Mouse (Mus musculus) stomach, embryonic 14.5 days (tissue): Measurements from ENCODE around the gene Lrp8. TPM values are rescaled to one million over a fixed set of nuclear protein-coding genes. Genes with fewer than 3 reads are reported as not detected.

Experiments used
- ATAC-seq: fragments of 200-750 bp; cut with Nextera tagmentation; 2 replicates; pipeline ENCODE4 v1.8.0; 2017; ENCODE audit warnings: low read depth, moderate TSS enrichment; ENCODE audit not compliant: insufficient number of reproducible peaks, insufficient read depth, low FRiP score
- H3K27ac ChIP-seq: fragments of 300-500 bp; sonication (generic); 2 replicates; pipeline ENCODE4 v1.5.1; 2014; ENCODE audit warnings: mild to moderate bottlenecking, low read length, moderate library complexity, mixed read lengths
- H3K27me3 ChIP-seq: fragments of 300-500 bp; sonication (generic); 2 replicates; pipeline ENCODE4 v1.6.1; 2014; ENCODE audit warnings: low read length, control low read depth, mixed read lengths; ENCODE audit not compliant: control insufficient read depth, insufficient read depth
- H3K36me3 ChIP-seq: fragments of 300-500 bp; sonication (generic); 2 replicates; pipeline ENCODE4 v1.6.1; 2014; ENCODE audit warnings: mild to moderate bottlenecking, control low read depth, low read length, moderate library complexity, mixed read lengths; ENCODE audit not compliant: control insufficient read depth, insufficient read depth
- H3K4me1 ChIP-seq: fragments of 300-500 bp; sonication (generic); 2 replicates; pipeline ENCODE4 v1.6.1; 2014; ENCODE audit warnings: low read length, control low read depth, mixed read lengths; ENCODE audit not compliant: control insufficient read depth, insufficient read depth
- H3K4me2 ChIP-seq: fragments of 300-500 bp; sonication (generic); replicated peaks from 2 replicates; pipeline ENCODE4 v1.6.1; 2014; ENCODE audit warnings: low read depth, low read length, control low read depth
- H3K4me3 ChIP-seq: fragments of 300-500 bp; sonication (generic); 2 replicates; pipeline ENCODE4 v1.5.1; 2014; ENCODE audit warnings: low read depth, low read length, control low read depth
- H3K9ac ChIP-seq: fragments of 300-500 bp; sonication (generic); replicated peaks from 2 replicates; pipeline ENCODE4 v1.6.1; 2014; ENCODE audit warnings: low read depth, mild to moderate bottlenecking, control low read depth, low read length, moderate library complexity, mixed read lengths
- H3K9me3 ChIP-seq: fragments of 300-500 bp; sonication (generic); 2 replicates; pipeline ENCODE4 v1.6.1; 2016; ENCODE audit warnings: low read depth, low read length, control low read depth; ENCODE audit not compliant: control insufficient read depth
- whole genome bisulfite sequencing: fragments of 180-500 bp; shearing (Covaris S2); extraction: QIAGEN DNeasy Blood & Tissue Kit; methylation state at CpG from one replicate; pipeline ENCODE4 v1.1.7; 2014; 5-methylcytosine and 5-hydroxymethylcytosine counted together
- polyA plus RNA-seq: library from polyadenylated mRNA; unstranded; fragments of >200 nt; fragmentation: Nextera tagmentation; extraction: Ambion mirVana; gene quantifications from 2 replicates; pipeline ENCODE4 v1.2.1, GENCODE M21; 2014

Gene Lrp8
- polyA plus RNA-seq, 1 experiment from 2014 or later: 1.6 TPM

DNA sequence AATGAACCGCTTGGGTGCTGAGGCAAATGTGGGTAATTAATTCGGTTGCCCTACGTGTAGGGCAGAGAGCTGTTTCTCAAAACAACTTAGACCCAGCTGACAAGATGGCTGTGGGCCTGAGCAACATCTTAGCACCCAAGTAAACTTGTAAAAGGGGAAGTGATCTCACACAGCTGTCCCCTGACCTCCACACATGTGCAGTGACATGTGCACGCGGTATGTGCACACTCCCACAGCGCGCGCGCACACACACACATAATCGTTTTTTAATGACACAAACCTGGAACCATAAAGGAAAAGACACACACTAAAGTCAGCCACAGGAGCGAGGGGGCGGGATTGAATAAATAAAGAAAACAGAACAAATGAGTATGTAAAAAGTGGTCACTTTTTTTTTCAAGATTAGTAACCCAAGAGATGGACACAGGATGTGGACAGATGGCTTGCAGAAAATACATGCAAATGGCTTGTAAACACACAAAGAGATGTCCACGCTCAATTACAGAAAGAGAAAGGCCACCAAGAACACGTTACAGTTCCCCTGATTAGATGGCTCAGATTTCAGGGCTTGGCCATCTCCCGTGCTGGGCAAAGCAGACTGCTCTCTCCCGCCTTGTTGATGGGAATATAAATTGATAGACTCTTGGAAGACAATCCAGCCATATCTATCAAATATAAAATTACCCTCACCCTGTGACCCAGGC lies 29.8 kb upstream of the Lrp8 start:
- Histone ChIP-seq H3K9ac (no peak overlapping the region), H3K4me2 (no peak overlapping the region), H3K27ac (no peak overlapping the region), H3K4me1 (peaks cover 6% of the 10 kb centered on the region), H3K9me3 (no peaks in the 10 kb centered on the region), H3K27me3 (no peaks in the 10 kb centered on the region), H3K36me3 (no peaks in the 10 kb centered on the region), H3K4me3 (no peak overlapping the region)
- WGBS: 75% methylated on average over 16 of the region's 16 CpGs
- no peak for ATAC-seq

DNA sequence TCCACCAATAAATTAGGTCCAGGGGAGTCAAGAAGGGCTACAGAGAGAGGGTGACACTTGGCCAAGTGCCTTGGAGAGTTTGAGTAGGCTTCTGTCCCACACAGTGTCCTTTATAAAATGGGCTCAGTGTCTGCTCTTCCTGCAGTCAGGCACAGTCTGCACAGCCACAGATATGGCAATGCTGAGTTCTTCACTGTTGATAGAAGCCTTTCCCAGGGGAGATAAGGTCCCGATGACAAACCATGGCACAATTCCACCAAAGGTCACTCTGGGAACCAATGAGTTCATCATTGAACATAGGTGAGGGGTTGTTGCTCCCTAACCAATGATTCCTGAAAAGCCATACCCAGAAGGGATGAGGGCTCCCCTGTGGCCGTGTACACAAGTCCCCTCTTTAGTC lies 27.2 kb upstream of the Lrp8 start:
- 62% methylated on average over 2 of the region's 2 CpGs for WGBS

DNA sequence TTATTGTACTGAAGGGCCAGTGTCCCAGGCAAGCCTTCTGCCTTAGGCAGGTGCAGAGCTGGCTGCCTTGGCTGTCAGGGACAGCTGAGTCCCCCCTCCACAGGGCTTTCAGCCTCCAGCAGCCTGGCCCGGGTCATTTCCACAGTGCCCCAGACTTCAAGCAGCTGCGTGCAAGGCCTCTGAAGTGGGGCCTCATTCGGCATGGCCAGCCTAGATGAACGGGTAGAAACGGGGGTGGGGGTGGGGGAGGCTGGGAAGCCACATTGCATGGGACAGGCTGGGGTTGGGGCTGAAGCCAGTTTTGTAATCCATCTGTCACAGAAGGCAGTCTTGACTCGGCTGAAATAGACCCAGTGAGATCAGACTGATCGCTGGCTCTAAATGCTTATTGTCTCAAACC lies 26.4 kb upstream of the Lrp8 start:
- no peak overlapping the region for H3K27ac ChIP-seq
- H3K4me3 ChIP-seq: no peak overlapping the region
- H3K4me2 ChIP-seq: no peak overlapping the region
- WGBS: 29% methylated on average over 7 of the region's 7 CpGs
- H3K9ac ChIP-seq: no peak overlapping the region
- ATAC-seq: no peak
- no peaks in the 10 kb centered on the region for H3K27me3 ChIP-seq
- H3K4me1 ChIP-seq: peaks cover 6% of the 10 kb centered on the region
- H3K36me3 ChIP-seq: no peaks in the 10 kb centered on the region
- H3K9me3 ChIP-seq: no peaks in the 10 kb centered on the region

More for the DNA sequence above, 27.2 kb upstream of the Lrp8 start:
- no peak for ATAC-seq
- no peak overlapping the region for H3K9ac ChIP-seq
- H3K27ac ChIP-seq: no peak overlapping the region
- peaks cover 6% of the 10 kb centered on the region for H3K4me1 ChIP-seq
- H3K36me3 ChIP-seq: no peaks in the 10 kb centered on the region
- H3K27me3 ChIP-seq: no peaks in the 10 kb centered on the region
- no peak overlapping the region for H3K4me2 ChIP-seq
- no peaks in the 10 kb centered on the region for H3K9me3 ChIP-seq
- no peak overlapping the region for H3K4me3 ChIP-seq

DNA sequence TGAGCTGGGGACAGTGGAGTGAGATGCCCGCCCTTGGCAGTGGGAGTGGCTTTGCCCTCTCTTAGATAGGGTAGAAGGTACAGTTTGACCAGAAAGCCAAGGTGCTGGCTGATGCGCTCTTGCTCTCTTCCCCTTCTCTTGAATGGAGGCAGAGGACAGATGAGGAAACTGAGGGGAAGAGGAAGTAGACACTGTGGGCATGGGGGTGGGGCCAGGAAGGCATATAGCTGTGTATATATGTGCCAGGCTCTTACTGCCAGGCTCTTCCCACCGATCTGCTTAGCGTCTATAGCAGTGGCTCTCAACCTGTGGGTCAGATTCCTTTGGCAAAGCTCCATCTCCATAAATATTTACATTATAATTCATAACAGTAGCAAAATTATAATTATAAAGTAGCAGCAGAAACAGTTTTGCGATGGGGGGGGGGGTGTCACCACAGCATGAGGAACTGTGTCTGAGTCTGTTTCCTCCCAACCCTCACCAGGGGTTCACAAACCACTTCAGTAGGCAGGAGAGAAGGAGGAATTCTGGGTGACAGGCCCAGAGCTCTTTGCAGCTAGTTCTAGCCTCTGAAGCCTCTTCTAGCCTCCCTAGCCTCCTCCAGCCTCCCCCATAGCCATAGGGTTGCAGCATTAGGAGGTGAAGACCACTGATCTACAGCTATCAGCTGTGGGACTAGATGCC lies 24.9 kb upstream of the Lrp8 start:
- ATAC-seq: no peak

DNA sequence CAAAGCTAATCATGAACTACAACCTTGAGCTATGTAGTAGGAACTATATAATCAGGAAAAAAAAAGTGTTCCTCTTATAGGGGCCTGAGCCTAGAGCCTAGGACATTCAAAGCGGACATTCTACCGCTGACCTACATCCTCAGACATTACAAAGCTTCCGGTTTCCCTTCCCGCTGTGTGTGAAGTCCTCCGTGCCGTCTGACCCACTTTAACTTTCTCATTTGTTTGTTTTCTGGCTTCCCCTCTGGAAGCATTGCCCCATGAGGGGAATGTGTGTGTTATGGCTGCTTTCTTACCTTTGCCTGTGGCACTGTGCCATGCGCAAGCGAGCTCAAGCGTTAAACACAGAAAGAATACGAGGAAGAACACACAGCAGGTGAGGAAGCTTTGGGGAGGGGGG lies 18.5 kb upstream of the Lrp8 start:
- Histone ChIP-seq H3K4me3 (no peak overlapping the region), H3K9ac (no peak overlapping the region), H3K36me3 (no peaks in the 10 kb centered on the region), H3K9me3 (no peaks in the 10 kb centered on the region), H3K4me2 (no peak overlapping the region), H3K27ac (no peak overlapping the region), H3K4me1 (no peaks in the 10 kb centered on the region), H3K27me3 (no peaks in the 10 kb centered on the region)
- 53% methylated on average over 10 of the region's 10 CpGs for WGBS
- no peak for ATAC-seq

More for the DNA sequence above, 24.9 kb upstream of the Lrp8 start:
- Histone ChIP-seq H3K4me2 (no peak overlapping the region), H3K4me3 (no peak overlapping the region), H3K27ac (no peak overlapping the region), H3K4me1 (peaks cover 6% of the 10 kb centered on the region), H3K27me3 (no peaks in the 10 kb centered on the region), H3K36me3 (no peaks in the 10 kb centered on the region), H3K9ac (no peak overlapping the region), H3K9me3 (no peaks in the 10 kb centered on the region)
- 58% methylated on average over 5 of the region's 5 CpGs for WGBS

DNA sequence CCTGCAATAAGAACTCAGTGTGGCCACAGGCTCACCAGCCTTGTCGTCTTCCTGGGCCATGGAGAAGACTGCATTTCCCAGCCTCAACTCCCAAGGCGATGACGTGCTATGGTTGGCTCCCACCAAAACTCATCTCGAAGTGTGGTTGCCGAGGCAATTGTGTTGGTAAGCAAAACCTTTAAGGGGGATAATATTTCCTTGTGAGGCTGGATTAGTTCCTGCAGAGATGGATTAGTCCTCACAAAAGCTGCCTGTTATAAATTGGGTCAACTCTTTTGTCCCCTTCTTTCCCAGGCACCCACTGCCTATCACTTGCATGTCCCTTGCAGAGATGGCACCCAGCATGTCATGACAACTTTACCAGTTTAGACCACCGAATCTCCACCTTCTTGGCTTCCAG lies 13.2 kb upstream of the Lrp8 start:
- Histone ChIP-seq H3K9me3 (no peaks in the 10 kb centered on the region), H3K4me3 (no peak overlapping the region), H3K27me3 (no peaks in the 10 kb centered on the region), H3K4me2 (no peak overlapping the region), H3K9ac (no peak overlapping the region), H3K4me1 (no peaks in the 10 kb centered on the region), H3K36me3 (no peaks in the 10 kb centered on the region), H3K27ac (no peak overlapping the region)
- no peak for ATAC-seq
- 91% methylated on average over 6 of the region's 6 CpGs for WGBS

DNA sequence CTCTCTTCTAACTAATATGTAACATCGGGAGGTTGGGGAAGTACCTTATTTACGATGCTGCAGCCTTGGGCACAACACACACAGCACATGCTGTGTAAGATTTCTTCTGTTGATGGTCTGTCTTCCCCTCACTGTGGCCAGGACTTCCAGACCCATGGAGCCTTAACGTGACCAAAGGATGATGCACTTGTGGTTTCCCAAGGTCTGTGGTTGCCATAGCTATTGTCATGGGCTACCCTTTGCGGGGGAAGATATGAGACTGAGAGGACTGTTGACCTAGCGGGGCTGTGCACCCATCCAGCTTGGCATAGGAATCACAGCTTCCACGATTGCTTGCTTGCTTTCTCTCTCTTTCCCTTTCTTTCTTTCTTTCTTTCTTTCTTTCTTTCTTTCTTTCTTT lies 1.3 kb upstream of the Lrp8 start:
- no peaks in the 10 kb centered on the region for H3K9me3 ChIP-seq
- H3K4me1 ChIP-seq: peaks cover 11% of the 10 kb centered on the region
- H3K4me2 ChIP-seq: no peak overlapping the region
- H3K27ac ChIP-seq: no peak overlapping the region
- no peak for ATAC-seq
- H3K9ac ChIP-seq: no peak overlapping the region
- 0 out of 2 replicates have a peak, but pooled peaks cover 3% of the 10 kb centered on the region for H3K27me3 ChIP-seq
- WGBS: 84% methylated on average over 6 of the region's 6 CpGs
- no peaks in the 10 kb centered on the region for H3K36me3 ChIP-seq
- no peak overlapping the region for H3K4me3 ChIP-seq

DNA sequence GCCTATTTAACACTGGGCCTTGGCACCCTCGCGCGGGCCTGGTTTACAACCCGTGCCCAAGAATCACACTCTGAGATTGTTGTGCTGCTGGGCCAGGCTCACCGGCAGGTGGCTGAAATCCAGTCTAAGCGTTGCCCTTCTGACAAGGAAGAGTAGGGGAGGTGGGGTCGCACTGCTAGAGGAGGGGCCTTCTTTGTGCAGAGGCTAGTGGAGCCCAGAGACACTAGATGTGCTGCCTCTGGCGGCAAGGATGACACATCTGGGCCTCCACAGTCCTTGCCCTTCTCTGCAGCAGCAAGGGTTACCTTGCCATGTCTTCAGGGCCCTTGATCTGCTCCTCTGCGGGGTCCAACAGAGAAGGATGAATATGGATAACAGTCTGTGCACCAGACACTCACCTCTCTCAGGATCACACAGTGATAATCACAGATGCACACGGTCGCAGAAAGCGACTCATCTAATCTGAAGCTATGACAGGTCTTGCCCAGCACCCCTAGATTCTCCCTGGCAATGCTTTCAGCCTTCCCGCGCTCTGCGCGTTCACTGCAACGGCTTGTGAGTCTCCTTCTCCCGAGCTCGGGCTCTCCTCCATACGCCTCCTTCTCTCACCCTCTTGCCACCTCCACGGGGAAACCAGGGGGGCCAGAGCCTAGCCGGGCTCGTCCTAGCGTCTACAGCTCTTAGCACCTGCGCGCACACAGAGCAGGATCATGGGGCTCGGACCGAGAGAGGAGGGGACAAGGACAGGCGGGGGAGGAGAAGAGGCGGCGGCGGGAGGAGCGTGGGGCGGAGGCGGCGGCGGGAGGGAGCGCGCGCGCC lies 486 bp upstream of the Lrp8 start:
- peak; percentile 73 for ATAC-seq
- peak overlapping the region; percentile 36; the same call in 1 of the 2 replicates for H3K9ac ChIP-seq
- H3K27ac ChIP-seq: no peak overlapping the region; the same call in 1 of the 2 replicates
- H3K27me3 ChIP-seq: 0 out of 2 replicates have a peak, but pooled peaks cover 3% of the 10 kb centered on the region
- peak overlapping the region; percentile 62 for H3K4me3 ChIP-seq
- H3K4me2 ChIP-seq: peak overlapping the region; percentile 100
- H3K4me1 ChIP-seq: peaks cover 11% of the 10 kb centered on the region
- no peaks in the 10 kb centered on the region for H3K9me3 ChIP-seq
- 2% methylated on average over 40 of the region's 41 CpGs for WGBS
- no peaks in the 10 kb centered on the region for H3K36me3 ChIP-seq
